In genomic region chr5:24447624-24448298, GRCm38 (mm10) we compare ENCODE assay signal across 7 mouse cellular contexts. TPM values are rescaled to one million over a fixed set of nuclear protein-coding genes. Genes with fewer than 3 reads are reported as not detected.
DNase-seq lines count a peak whose midpoint lies in the region; ATAC-seq and TF ChIP-seq lines count a peak whose summit lies in the region.

Gene Tmub1 (minus strand): TSS chr5:24447854.

- ATAC-seq in granulocyte monocyte progenitor cell, adult 5-6 weeks (replicated peaks; ENCODE audit: poor library complexity, severe bottlenecking) = peak; percentile 62
- ATAC-seq in midbrain, embryonic 11.5 days (ENCODE audit: low FRiP score) = peak; percentile 54

- peak; percentile 86 for DNase-seq in adrenal gland, postnatal 10 days
- DNase-seq in embryonic facial prominence, embryonic 10.5 days (ENCODE audit: low spot score) = peak; percentile 89
- DNase-seq in kidney, adult 11 months = peak; percentile 94
- peak; percentile 75 for DNase-seq in left cerebral cortex, postnatal 4 days
- peak; percentile 97 for DNase-seq in midbrain, embryonic 11.5 days (ENCODE audit: low spot score, missing footprints)

- H3K4me3 ChIP-seq in embryonic facial prominence, embryonic 10.5 days = peak within 1 kb of the TSS; percentile 98
- peak within 1 kb of the TSS; percentile 51 for H3K4me3 ChIP-seq in midbrain, embryonic 11.5 days (ENCODE audit: low read depth, low read length)
- H3K4me3 ChIP-seq in small intestine, adult 2 months (ENCODE audit: low read depth, low read length) = peak within 1 kb of the TSS; percentile 90

- H3K36me3 ChIP-seq in embryonic facial prominence, embryonic 10.5 days (replicated peaks) = peaks cover 13% of the 10 kb centered on the region
- peaks cover 6% of the 10 kb centered on the region; the same call in 1 of the 2 replicates for H3K36me3 ChIP-seq in midbrain, embryonic 11.5 days (ENCODE audit: control insufficient read depth, insufficient read depth, low read length)
- peaks cover 3% of the 10 kb centered on the region; the same call in 1 of the 2 replicates for H3K36me3 ChIP-seq in small intestine, adult 2 months (ENCODE audit: control insufficient read depth, insufficient read depth, low read length)

- H3K9me3 ChIP-seq in embryonic facial prominence, embryonic 10.5 days = no peaks in the 10 kb centered on the region
- no peaks in the 10 kb centered on the region for H3K9me3 ChIP-seq in midbrain, embryonic 11.5 days (ENCODE audit: control insufficient read depth, low read length)

- 2% methylated on average over 34 of the region's 34 CpGs for WGBS in embryonic facial prominence, embryonic 10.5 days
- 2% methylated on average over 34 of the region's 34 CpGs for WGBS in midbrain, embryonic 11.5 days
- WGBS in small intestine, adult 2 months = 2% methylated on average over 34 of the region's 34 CpGs

- TF ChIP-seq CTCF in small intestine, adult 2 months (IDR thresholded peaks at IDR 0.05; ENCODE audit: extremely low read depth, insufficient read length, insufficient replicate concordance, low read depth, low read length) = no peak

- peaks cover 57% of the 10 kb centered on the region for H3K4me1 ChIP-seq in embryonic facial prominence, embryonic 10.5 days
- H3K4me1 ChIP-seq in midbrain, embryonic 11.5 days (ENCODE audit: control insufficient read depth, insufficient read depth, low read length) = peaks cover 24% of the 10 kb centered on the region
- H3K4me1 ChIP-seq in small intestine, adult 2 months (ENCODE audit: control insufficient read depth, insufficient read depth, insufficient read length, low read length) = peaks cover 26% of the 10 kb centered on the region

- intact Hi-C loops in left cerebral cortex, postnatal 4 days (cut with DNase I) = no loop called here

- H3K4me2 ChIP-seq in midbrain, embryonic 11.5 days = peak within 1 kb of the TSS; percentile 74

- H3K9ac ChIP-seq in midbrain, embryonic 11.5 days (ENCODE audit: low read length) = peak within 1 kb of the TSS; percentile 70

- H3K27me3 ChIP-seq in embryonic facial prominence, embryonic 10.5 days (replicated peaks; ENCODE audit: low read depth, poor library complexity, severe bottlenecking) = peaks cover 22% of the 10 kb centered on the region
- H3K27me3 ChIP-seq in midbrain, embryonic 11.5 days (ENCODE audit: control insufficient read depth, insufficient read depth, low read length) = no peaks in the 10 kb centered on the region; the same call in 1 of the 2 replicates
- H3K27me3 ChIP-seq in small intestine, adult 2 months (ENCODE audit: control insufficient read depth, insufficient read depth, low read length) = no peaks in the 10 kb centered on the region

- TF ChIP-seq POLR2A in small intestine, adult 2 months (IDR thresholded peaks at IDR 0.05; ENCODE audit: low read depth, low read length) = peak; percentile 57; the same call in 1 of the 2 replicates

- H3K27ac ChIP-seq in embryonic facial prominence, embryonic 10.5 days (replicated peaks) = peak within 1 kb of the TSS; percentile 84
- peak within 1 kb of the TSS; percentile 5; the same call in 1 of the 2 replicates for H3K27ac ChIP-seq in midbrain, embryonic 11.5 days (ENCODE audit: low read depth, low read length)
- peak within 1 kb of the TSS; percentile 62 for H3K27ac ChIP-seq in small intestine, adult 2 months (ENCODE audit: insufficient read depth, low read depth, low read length)

RNA-seq across cellular contexts. Expression of gene Tmub1, which starts in this region (rescaled TPM):
- 10 to 100 TPM in 1 of 2 experiments, 1 to 10 TPM in 1; 9.1 to 10.5 TPM for total RNA-seq in adrenal gland, postnatal 10 days (2021)
- 24.7 and 25.0 TPM in 2 replicates for polyA plus RNA-seq in embryonic facial prominence, embryonic 10.5 days (2016; fragmentation: Nextera tagmentation; extraction: Ambion mirVana)
- 6.4 and 18.7 TPM in 2 replicates for total RNA-seq in granulocyte monocyte progenitor cell, adult 5-6 weeks (2014; fragmentation: Nextera tagmentation)
- 8.8 and 11.1 TPM in 2 replicates for total RNA-seq in granulocyte monocyte progenitor cell, adult 5-6 weeks (2017)
- total RNA-seq in left cerebral cortex, postnatal 4 days (2021) = 10 to 100 TPM; 30.1 to 31.1 TPM
- 30.5 and 32.3 TPM in 2 replicates for polyA plus RNA-seq in midbrain, embryonic 11.5 days (2014; fragmentation: Nextera tagmentation; extraction: Ambion mirVana)
- 51.7 and 135 TPM in 2 replicates for polyA plus RNA-seq in small intestine, adult 2 months (2012; rRNA removed)

Comparison
In these comparisons a context has a peak if more than half of its experiments do, and no peak if none do; other contexts are left out.
1. Peak in every context shown above with its lines: DNase-seq, ATAC-seq, H3K4me3 ChIP-seq and H3K27ac ChIP-seq.
2. H3K27ac ChIP-seq: peak in every context shown above with its lines; median percentile 84 in embryonic facial prominence, embryonic 10.5 days; 62 in small intestine, adult 2 months; 5 in midbrain, embryonic 11.5 days.